Mouse (Mus musculus): Measurements from ENCODE around the gene Art3. TPM values are rescaled to one million over a fixed set of nuclear protein-coding genes. Genes with fewer than 3 reads are reported as not detected.

Gene Art3
- polyA plus RNA-seq, 1 experiment from 2014 or later: 2.5 TPM

DNA sequence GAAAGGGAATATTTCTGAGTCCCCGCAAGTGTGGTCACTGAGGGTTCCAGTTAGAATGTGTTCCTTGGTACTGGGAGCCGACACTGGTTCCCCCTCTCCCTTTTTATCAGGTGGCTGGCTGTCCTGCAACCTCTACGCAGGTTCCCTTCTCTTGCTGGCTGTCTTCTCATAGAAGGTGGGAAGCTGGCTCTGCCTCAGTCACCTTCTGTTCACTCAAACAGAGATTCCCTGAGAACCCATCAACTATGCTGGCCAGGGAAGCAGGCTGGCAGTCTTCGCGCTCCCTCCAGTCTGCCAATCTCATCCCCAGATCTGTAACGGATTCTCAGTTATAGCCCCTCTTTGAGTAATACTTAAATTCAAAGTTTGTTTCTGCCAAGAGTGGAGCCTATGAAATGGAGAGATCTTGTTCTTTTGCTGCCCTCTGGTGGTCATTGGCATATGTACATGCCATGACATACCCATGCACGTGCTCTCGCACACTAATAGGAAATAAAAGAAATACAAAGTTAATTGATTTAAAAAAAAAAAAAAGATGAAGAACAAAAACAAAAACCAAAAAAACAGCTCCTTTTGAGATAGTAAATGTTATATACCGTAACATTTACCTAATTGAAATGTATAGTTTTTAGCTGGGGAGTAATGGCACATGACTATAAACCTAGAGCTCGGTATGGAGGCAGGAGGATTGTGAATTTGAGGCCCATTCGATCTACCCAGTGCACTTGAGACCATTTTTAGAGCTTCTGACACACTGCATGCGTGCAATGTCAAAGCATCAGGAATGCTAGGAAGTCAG, 50.1 kb downstream of the Art3 start:
- WGBS: 36% methylated on average over 12 of the region's 12 CpGs
- H3K4me3 ChIP-seq (ENCODE audit: low read depth, low read length): no peak overlapping the region
- no peaks in the 10 kb centered on the region for H3K27me3 ChIP-seq (replicated peaks; ENCODE audit: control insufficient read depth, insufficient read depth, low read length)
- H3K9me3 ChIP-seq (ENCODE audit: control insufficient read depth, low read length): no peaks in the 10 kb centered on the region
- ATAC-seq (replicated peaks; ENCODE audit: low FRiP score, low TSS enrichment, low read depth): peak; percentile 64; the same call in 1 of the 2 replicates
- DNase-seq (ENCODE audit: low spot score): peak; percentile 86
- H3K36me3 ChIP-seq (ENCODE audit: control insufficient read depth, insufficient read depth, low read length): no peaks in the 10 kb centered on the region
- H3K9ac ChIP-seq (ENCODE audit: low read length): no peak overlapping the region
- H3K27ac ChIP-seq (ENCODE audit: low read depth): no peak overlapping the region
- H3K4me1 ChIP-seq (replicated peaks; ENCODE audit: control insufficient read depth, insufficient read depth, low read length): peaks cover 14% of the 10 kb centered on the region; the same call in 1 of the 2 replicates
- no peak overlapping the region for H3K4me2 ChIP-seq (ENCODE audit: low read length)

DNA sequence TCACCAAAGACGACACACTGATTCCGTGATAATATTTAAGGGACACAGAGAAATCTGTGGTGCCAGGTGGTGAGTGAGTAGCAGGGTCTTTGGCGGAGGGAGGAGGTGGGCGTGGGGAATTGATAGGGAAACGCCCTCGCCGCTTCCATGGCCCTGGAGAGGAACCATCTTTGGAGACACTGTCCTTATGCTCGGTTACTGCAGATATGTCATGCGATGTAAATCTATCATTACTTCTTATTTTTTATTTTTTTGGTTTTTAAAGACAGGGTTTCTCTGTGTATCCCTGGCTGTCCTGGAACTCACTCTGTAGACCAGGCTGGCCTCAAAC, 50.7 kb downstream of the Art3 start:
- Histone ChIP-seq H3K9ac (ENCODE audit: low read length) (no peak overlapping the region), H3K36me3 (ENCODE audit: control insufficient read depth, insufficient read depth, low read length) (no peaks in the 10 kb centered on the region), H3K27me3 (replicated peaks; ENCODE audit: control insufficient read depth, insufficient read depth, low read length) (no peaks in the 10 kb centered on the region), H3K27ac (ENCODE audit: low read depth) (no peak overlapping the region), H3K4me3 (ENCODE audit: low read depth, low read length) (no peak overlapping the region), H3K4me1 (replicated peaks; ENCODE audit: control insufficient read depth, insufficient read depth, low read length) (peaks cover 8% of the 10 kb centered on the region; the same call in 1 of the 2 replicates), H3K9me3 (ENCODE audit: control insufficient read depth, low read length) (no peaks in the 10 kb centered on the region), H3K4me2 (ENCODE audit: low read length) (no peak overlapping the region)
- WGBS: 62% methylated on average over 9 of the region's 9 CpGs
- ATAC-seq (replicated peaks; ENCODE audit: low FRiP score, low TSS enrichment, low read depth) (0 out of 2 replicates have a peak, but pooled peaks have one; percentile 17), DNase-seq (ENCODE audit: low spot score) (peak; percentile 49)

DNA sequence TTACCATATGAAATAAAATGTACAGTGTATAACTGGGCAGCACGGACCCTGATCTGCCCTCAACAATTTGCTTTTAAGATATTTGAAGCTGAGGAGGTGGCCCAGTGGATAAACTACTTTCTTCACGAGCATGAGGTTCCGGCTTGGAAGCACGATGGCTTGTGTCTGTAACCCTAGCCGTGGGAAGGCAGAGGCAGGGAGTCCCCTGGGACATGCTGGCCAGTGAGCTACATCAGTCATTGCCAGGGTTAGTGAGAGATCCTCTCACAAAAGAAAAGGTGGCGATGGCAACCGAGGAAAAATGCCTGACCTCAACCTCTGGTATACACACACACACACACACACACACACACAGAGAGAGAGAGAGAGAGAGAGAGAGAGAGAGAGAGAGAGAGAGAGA, 52.1 kb downstream of the Art3 start:
- ATAC-seq (replicated peaks; ENCODE audit: low FRiP score, low TSS enrichment, low read depth): no peak
- no peak overlapping the region for H3K27ac ChIP-seq (ENCODE audit: low read depth)
- no peaks in the 10 kb centered on the region for H3K4me1 ChIP-seq (replicated peaks; ENCODE audit: control insufficient read depth, insufficient read depth, low read length)
- DNase-seq (ENCODE audit: low spot score): no peak
- no peaks in the 10 kb centered on the region for H3K27me3 ChIP-seq (replicated peaks; ENCODE audit: control insufficient read depth, insufficient read depth, low read length)
- H3K9me3 ChIP-seq (ENCODE audit: control insufficient read depth, low read length): no peaks in the 10 kb centered on the region
- no peak overlapping the region for H3K4me3 ChIP-seq (ENCODE audit: low read depth, low read length)
- H3K36me3 ChIP-seq (ENCODE audit: control insufficient read depth, insufficient read depth, low read length): no peaks in the 10 kb centered on the region
- no peak overlapping the region for H3K4me2 ChIP-seq (ENCODE audit: low read length)
- 47% methylated on average over 7 of the region's 7 CpGs for WGBS
- no peak overlapping the region for H3K9ac ChIP-seq (ENCODE audit: low read length)

DNA sequence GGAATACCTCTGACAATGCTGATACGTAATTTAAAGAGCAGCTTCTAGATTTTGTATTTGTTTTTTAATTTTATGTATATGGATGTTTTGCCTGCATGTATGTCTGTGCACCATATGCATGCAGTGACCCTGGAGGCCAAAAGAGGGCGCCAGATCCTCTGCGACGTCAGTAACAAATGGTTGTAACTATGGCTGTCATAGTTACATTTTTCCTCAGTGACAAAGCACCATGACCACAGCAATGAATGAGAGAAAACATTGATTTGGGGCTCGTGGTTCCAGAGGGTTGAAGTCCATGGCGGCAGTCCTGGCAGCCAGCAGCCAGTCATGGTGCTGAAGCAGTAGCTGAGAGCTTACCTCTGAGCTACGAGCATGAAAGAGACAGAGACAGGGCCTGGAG, 53.2 kb downstream of the Art3 start:
- Histone ChIP-seq H3K9me3 (ENCODE audit: control insufficient read depth, low read length) (no peaks in the 10 kb centered on the region), H3K4me2 (ENCODE audit: low read length) (no peak overlapping the region), H3K4me1 (replicated peaks; ENCODE audit: control insufficient read depth, insufficient read depth, low read length) (no peaks in the 10 kb centered on the region), H3K27ac (ENCODE audit: low read depth) (no peak overlapping the region), H3K4me3 (ENCODE audit: low read depth, low read length) (no peak overlapping the region), H3K9ac (ENCODE audit: low read length) (no peak overlapping the region), H3K27me3 (replicated peaks; ENCODE audit: control insufficient read depth, insufficient read depth, low read length) (0 out of 2 replicates have a peak, but pooled peaks cover under 1% of the 10 kb centered on the region), H3K36me3 (ENCODE audit: control insufficient read depth, insufficient read depth, low read length) (no peaks in the 10 kb centered on the region)
- WGBS: 62% methylated on average over 7 of the region's 7 CpGs
- DNase-seq (ENCODE audit: low spot score) (no peak), ATAC-seq (replicated peaks; ENCODE audit: low FRiP score, low TSS enrichment, low read depth) (no peak)

DNA sequence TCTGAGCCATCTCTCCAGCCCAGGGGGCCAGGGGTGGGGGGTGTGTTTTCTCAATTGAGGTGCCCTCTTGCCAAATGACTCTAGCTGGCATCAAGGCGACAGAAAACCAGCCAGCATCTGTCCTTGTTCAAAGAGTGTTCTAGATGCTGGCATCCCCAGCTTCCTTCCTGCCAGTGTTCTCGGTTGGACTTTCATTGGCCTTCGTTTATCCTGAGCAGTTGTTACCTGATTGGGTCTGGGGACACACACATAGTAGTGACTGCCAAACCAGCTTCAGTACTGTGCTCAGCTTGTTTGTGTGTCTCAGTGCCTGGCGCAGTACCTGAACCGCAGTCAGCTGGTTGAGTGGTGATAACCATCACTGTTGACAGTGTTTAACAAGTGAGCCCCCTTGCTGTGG, 54.5 kb downstream of the Art3 start:
- 83% methylated on average over 5 of the region's 5 CpGs for WGBS
- H3K9me3 ChIP-seq (ENCODE audit: control insufficient read depth, low read length): no peaks in the 10 kb centered on the region
- no peak overlapping the region for H3K27ac ChIP-seq (ENCODE audit: low read depth)
- no peaks in the 10 kb centered on the region for H3K36me3 ChIP-seq (ENCODE audit: control insufficient read depth, insufficient read depth, low read length)
- no peaks in the 10 kb centered on the region for H3K4me1 ChIP-seq (replicated peaks; ENCODE audit: control insufficient read depth, insufficient read depth, low read length)
- peaks cover 9% of the 10 kb centered on the region for H3K27me3 ChIP-seq (replicated peaks; ENCODE audit: control insufficient read depth, insufficient read depth, low read length)
- DNase-seq (ENCODE audit: low spot score) (no peak), ATAC-seq (replicated peaks; ENCODE audit: low FRiP score, low TSS enrichment, low read depth) (no peak)
- no peak overlapping the region for H3K4me3 ChIP-seq (ENCODE audit: low read depth, low read length)
- H3K9ac ChIP-seq (ENCODE audit: low read length): no peak overlapping the region
- H3K4me2 ChIP-seq (ENCODE audit: low read length): no peak overlapping the region

DNA sequence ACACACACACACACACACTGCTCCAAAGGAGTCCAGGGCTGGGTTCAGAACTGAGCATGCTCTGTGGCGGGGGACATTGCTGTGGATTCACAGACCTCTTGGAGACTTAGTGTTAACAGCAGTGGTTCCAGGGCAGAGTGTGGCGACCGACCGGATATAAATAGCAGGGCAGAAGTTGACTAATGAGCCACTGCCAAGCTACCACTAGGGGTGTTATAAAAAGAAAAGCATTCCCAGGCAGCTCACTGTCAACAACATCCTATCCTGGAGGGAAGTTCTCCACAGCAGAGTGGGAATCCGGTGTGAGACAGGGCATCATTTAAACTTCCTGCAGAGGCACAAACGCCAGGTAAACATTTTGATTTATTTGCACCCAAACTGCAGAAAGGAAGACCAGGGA, 55.0 kb downstream of the Art3 start:
- no peak for DNase-seq (ENCODE audit: low spot score)
- WGBS: 24% methylated on average over 6 of the region's 6 CpGs
- Histone ChIP-seq H3K4me2 (ENCODE audit: low read length) (no peak overlapping the region), H3K9ac (ENCODE audit: low read length) (no peak overlapping the region), H3K4me3 (ENCODE audit: low read depth, low read length) (no peak overlapping the region), H3K36me3 (ENCODE audit: control insufficient read depth, insufficient read depth, low read length) (no peaks in the 10 kb centered on the region), H3K4me1 (replicated peaks; ENCODE audit: control insufficient read depth, insufficient read depth, low read length) (no peaks in the 10 kb centered on the region), H3K9me3 (ENCODE audit: control insufficient read depth, low read length) (no peaks in the 10 kb centered on the region), H3K27me3 (replicated peaks; ENCODE audit: control insufficient read depth, insufficient read depth, low read length) (peaks cover 14% of the 10 kb centered on the region), H3K27ac (ENCODE audit: low read depth) (no peak overlapping the region)
- no peak for ATAC-seq (replicated peaks; ENCODE audit: low FRiP score, low TSS enrichment, low read depth)

DNA sequence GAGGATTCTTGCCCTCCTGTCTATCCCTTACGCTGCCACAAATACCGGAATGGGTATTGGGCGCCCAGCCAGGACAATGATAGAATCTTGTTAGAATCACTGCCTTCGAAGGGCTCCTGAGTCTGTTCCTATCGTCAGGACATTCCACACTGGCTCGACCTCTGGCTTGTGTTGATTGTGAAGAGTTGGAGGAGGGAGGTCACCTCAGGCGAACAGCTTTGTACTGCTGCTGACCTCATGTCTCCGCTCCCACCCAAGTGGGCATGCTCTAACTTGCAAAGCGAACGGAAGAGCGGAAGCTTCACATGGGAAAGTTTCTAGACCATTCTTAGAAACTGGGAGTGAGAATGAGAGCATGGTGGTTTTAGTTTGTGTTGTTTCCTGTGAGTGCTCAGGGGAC, 55.8 kb downstream of the Art3 start:
- H3K9ac ChIP-seq (ENCODE audit: low read length): no peak overlapping the region
- no peaks in the 10 kb centered on the region for H3K36me3 ChIP-seq (ENCODE audit: control insufficient read depth, insufficient read depth, low read length)
- H3K27ac ChIP-seq (ENCODE audit: low read depth): no peak overlapping the region
- no peak for ATAC-seq (replicated peaks; ENCODE audit: low FRiP score, low TSS enrichment, low read depth)
- no peaks in the 10 kb centered on the region for H3K9me3 ChIP-seq (ENCODE audit: control insufficient read depth, low read length)
- no peaks in the 10 kb centered on the region for H3K4me1 ChIP-seq (replicated peaks; ENCODE audit: control insufficient read depth, insufficient read depth, low read length)
- WGBS: 69% methylated on average over 11 of the region's 11 CpGs
- no peak overlapping the region for H3K4me2 ChIP-seq (ENCODE audit: low read length)
- H3K4me3 ChIP-seq (ENCODE audit: low read depth, low read length): no peak overlapping the region
- H3K27me3 ChIP-seq (replicated peaks; ENCODE audit: control insufficient read depth, insufficient read depth, low read length): peaks cover 22% of the 10 kb centered on the region
- no peak for DNase-seq (ENCODE audit: low spot score)

DNA sequence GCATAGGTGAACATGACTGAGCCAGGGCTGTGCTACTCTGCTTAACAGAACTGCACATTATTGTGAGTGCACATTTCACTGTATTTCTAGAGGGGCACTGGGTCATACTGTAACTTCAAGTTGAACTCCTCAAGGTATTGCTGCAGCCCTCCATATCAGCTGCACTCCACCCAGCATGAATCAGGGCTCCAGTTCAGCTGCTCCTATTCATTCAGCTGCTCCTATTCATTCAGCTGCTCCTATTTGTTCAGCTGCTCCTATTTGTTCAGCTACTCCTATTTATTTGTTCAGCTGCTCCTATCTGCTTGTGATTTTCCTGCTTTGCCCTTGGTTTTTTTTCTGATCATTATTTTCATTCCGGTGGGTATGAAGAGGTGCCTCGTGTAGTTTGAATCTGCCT, 58.4 kb downstream of the Art3 start:
- peaks cover 5% of the 10 kb centered on the region; the same call in 1 of the 2 replicates for H3K4me1 ChIP-seq (replicated peaks; ENCODE audit: control insufficient read depth, insufficient read depth, low read length)
- no peaks in the 10 kb centered on the region for H3K9me3 ChIP-seq (ENCODE audit: control insufficient read depth, low read length)
- H3K27ac ChIP-seq (ENCODE audit: low read depth): no peak overlapping the region
- H3K27me3 ChIP-seq (replicated peaks; ENCODE audit: control insufficient read depth, insufficient read depth, low read length): peaks cover 30% of the 10 kb centered on the region
- H3K36me3 ChIP-seq (ENCODE audit: control insufficient read depth, insufficient read depth, low read length): no peaks in the 10 kb centered on the region
- 79% methylated on average over 2 of the region's 2 CpGs for WGBS
- H3K4me3 ChIP-seq (ENCODE audit: low read depth, low read length): no peak overlapping the region
- no peak for DNase-seq (ENCODE audit: low spot score)
- no peak for ATAC-seq (replicated peaks; ENCODE audit: low FRiP score, low TSS enrichment, low read depth)
- H3K9ac ChIP-seq (ENCODE audit: low read length): no peak overlapping the region
- H3K4me2 ChIP-seq (ENCODE audit: low read length): no peak overlapping the region

DNA sequence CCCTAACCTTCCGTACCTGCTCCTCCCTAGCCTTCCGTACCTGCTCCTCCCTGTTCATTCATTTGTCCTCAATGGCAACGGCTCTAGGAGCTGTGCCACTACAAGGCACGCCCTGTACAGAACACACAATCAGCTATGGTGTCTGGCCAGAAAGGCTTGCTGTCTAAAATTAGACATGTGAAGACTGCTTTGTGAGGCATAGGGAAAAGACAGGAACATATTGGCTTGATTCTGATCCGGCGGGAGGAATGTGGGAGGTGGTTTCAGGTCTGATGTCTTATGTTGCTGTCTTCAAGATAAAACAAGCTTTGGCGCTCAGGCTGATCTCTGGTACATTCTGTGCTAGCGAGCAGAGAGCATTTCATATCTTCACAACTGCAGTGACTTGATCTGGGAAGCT, 59.0 kb downstream of the Art3 start:
- no peak overlapping the region for H3K4me2 ChIP-seq (ENCODE audit: low read length)
- WGBS: 70% methylated on average over 8 of the region's 8 CpGs
- DNase-seq (ENCODE audit: low spot score): no peak
- H3K27ac ChIP-seq (ENCODE audit: low read depth): no peak overlapping the region
- H3K9me3 ChIP-seq (ENCODE audit: control insufficient read depth, low read length): no peaks in the 10 kb centered on the region
- no peaks in the 10 kb centered on the region for H3K36me3 ChIP-seq (ENCODE audit: control insufficient read depth, insufficient read depth, low read length)
- peaks cover 5% of the 10 kb centered on the region; the same call in 1 of the 2 replicates for H3K4me1 ChIP-seq (replicated peaks; ENCODE audit: control insufficient read depth, insufficient read depth, low read length)
- no peak overlapping the region for H3K9ac ChIP-seq (ENCODE audit: low read length)
- ATAC-seq (replicated peaks; ENCODE audit: low FRiP score, low TSS enrichment, low read depth): no peak
- H3K4me3 ChIP-seq (ENCODE audit: low read depth, low read length): no peak overlapping the region
- peaks cover 30% of the 10 kb centered on the region for H3K27me3 ChIP-seq (replicated peaks; ENCODE audit: control insufficient read depth, insufficient read depth, low read length)

Measured in intestine, embryonic 14.5 days (tissue).